Mouse (Mus musculus): Measurements from ENCODE around the gene Dgcr2.

The Dgcr2 gene

DNA sequence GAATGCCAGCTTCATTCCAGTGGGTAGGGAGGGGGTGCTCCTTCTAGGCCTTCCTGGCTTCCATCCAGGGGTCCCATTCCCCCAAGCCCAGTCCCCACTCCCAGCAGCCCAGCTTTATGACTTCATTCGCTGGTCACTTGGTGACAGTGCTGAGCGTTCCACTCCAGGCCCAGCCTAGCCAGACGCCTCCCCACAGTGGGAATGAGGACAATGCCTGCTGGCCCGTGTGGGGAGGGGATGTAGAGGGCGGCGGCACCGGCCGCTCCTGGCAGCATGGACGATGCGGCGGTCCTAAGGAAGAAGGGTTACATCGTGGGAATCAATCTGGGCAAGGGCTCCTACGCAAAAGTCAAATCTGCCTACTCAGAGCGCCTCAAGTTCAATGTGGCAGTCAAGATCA, at the start of gene Dgcr2, which contains the start of gene Tssk2:
Gene Dgcr2 (minus strand): TSS at position 101 of the 400 bp plus-strand sequence.
Gene Tssk2 (plus strand): TSS at position 176 of the 400 bp plus-strand sequence.
- no peak for DNase-seq (ENCODE audit: inconsistent ontology term)

GRCm38 (mm10) chr16:17945081-17945831, 46.9 kb upstream of the Dgcr2 start:
- DNase-seq (ENCODE audit: inconsistent ontology term), result no peak

- DNase-seq (ENCODE audit: inconsistent ontology term), result no peak
These were observed 45.1 kb upstream of the Dgcr2 start for GRCm38 (mm10) chr16:17943466-17943865.

- no peak for DNase-seq (ENCODE audit: inconsistent ontology term)
These were observed 40.9 kb upstream of the Dgcr2 start for GRCm38 (mm10) chr16:17939255-17939751.

DNA sequence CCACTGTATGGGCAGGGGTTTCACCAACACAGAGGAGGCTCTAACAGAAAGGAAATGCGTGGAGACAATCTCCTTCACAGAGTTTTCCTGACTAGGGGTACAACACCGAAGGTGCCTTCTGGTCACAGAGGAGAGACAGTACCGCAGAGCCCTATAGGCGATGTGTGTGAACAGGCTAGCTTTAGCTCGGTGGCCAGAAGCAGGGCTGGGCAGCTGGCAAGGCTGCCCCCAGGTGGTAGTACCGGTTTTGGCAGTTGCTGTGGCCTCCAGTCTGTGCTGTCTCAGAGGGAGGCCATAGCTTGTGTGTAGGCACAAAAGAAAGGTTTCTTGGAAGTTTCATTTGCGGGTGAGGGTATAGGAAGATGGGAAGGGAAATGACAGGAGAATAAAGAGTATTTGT, 40.5 kb upstream of the Dgcr2 start:
- DNase-seq (ENCODE audit: inconsistent ontology term), result peak; percentile 58

DNA sequence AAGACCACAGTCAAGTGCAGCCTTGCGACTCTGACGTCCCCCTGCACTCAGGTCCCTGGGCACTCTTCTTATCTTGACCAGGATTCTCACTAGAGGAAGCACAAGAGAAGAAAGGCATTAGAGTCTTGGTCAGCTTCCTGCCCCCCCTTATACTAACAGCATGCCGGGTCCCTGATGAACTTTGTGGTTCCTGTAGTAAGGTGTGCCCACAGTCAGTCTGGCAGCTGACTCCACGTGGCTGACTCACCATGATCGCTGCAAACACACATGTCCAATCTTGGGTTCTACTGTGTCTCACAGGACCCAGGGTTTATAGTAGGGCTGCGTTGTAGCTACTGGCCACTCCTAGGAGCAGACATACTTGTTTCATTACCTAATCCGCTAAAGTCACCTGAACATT, 39.8 kb upstream of the Dgcr2 start:
- DNase-seq (ENCODE audit: inconsistent ontology term), result no peak

- DNase-seq (ENCODE audit: inconsistent ontology term), result no peak
These were observed 38.4 kb upstream of the Dgcr2 start for GRCm38 (mm10) chr16:17936776-17937175.

GRCm38 (mm10) chr16:17934445-17934910, 36.1 kb upstream of the Dgcr2 start:
- DNase-seq (ENCODE audit: inconsistent ontology term), result no peak

- DNase-seq (ENCODE audit: inconsistent ontology term), result no peak
These were observed 35.5 kb upstream of the Dgcr2 start for GRCm38 (mm10) chr16:17933594-17934444.

- no peak for DNase-seq (ENCODE audit: inconsistent ontology term)
These were observed 33.6 kb upstream of the Dgcr2 start for GRCm38 (mm10) chr16:17931906-17932460.

DNA sequence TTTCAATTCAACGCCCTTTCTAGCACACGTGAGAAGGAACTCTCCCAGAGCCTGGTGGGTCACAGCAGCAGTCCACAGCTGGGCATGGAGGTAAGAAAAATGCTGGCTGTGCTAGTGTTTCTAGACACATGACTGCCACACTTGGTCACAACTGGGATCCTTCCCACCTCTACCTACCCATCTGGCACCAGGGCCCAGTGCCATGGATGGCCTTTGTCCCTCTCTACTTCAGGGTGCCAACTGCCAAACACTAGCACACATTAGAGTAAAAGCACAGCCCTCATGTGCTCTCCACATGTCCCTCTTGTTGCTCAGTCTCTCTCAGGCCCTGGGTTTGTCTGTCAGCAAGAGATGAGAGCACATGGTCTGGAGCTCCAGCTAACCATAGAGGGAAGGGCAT, 31.3 kb upstream of the Dgcr2 start:
- no peak for DNase-seq (ENCODE audit: inconsistent ontology term)

DNA sequence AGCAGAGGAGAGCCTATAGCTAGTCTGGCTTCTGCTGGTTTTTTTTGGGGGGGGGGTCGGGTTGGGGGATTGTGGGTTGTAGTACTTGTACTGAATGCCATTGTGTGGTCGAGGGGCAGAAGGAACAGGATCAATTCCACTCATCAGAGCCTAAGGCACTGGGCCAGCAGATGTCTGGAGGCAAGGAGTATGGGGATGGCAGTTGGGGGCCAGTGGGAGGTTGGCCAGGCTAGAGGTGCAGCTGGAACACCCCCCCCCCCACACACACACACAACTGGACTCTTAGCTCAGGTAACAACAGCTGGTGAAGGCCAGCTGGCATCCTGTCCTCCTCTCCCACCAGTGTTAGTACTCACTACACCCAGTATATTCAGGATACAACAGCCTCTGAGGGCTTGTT, 30.8 kb upstream of the Dgcr2 start:
- DNase-seq (ENCODE audit: inconsistent ontology term), result no peak

DNA sequence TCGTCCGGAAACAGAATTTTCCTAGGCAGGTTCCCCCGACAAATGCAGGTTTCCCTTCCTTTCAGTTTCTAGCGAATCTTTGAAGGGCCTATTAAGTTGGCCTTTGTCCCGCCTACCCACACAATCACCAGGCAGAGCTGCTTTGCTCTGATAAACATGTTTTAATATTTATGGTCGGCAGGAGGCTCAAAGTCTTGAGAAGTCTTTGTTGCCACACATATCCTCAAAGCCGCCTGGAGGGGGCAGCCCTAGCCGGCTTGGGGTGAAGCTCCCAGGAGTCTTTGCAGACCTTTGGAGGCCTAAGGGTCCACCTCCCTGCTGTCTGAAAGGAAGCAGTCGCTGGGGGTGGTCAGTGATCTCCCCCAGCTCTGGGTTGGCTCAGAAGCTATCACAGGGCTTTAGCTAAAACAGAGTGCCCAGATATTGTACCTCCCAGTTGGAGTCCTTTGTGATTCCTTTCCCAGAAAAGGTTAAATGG, 30.3 kb upstream of the Dgcr2 start:
- DNase-seq (ENCODE audit: inconsistent ontology term), result peak; percentile 85

DNA sequence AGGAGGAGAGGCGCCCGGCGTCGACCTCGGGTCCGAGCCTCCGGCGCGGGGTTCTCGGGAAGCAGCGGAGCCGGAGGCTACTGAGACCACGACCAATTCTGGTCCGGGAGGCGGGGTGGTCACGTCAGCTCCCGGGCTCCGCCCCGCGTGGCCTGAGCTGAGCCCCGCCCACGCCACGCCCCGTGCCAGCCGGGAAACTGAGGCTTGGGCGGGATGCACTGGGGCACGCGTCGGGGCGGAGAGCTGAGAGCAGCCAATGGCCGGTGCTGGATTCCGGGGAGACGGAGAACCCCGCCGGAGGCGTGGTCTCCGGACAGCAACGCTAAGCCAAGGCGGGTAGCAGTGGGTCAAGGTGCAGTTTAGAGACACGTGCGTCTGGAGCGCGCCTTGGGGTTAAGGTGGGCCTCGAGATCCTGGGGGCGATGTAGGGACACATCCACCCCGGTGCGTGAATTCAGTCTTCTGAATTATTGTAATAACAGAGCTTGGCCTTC, 29.8 kb upstream of the Dgcr2 start, which contains the start of gene Slc25a1:
Gene Slc25a1 (minus strand): TSS at position 133 of the 494 bp plus-strand sequence.
- peak; percentile 85 for DNase-seq (ENCODE audit: inconsistent ontology term)

DNA sequence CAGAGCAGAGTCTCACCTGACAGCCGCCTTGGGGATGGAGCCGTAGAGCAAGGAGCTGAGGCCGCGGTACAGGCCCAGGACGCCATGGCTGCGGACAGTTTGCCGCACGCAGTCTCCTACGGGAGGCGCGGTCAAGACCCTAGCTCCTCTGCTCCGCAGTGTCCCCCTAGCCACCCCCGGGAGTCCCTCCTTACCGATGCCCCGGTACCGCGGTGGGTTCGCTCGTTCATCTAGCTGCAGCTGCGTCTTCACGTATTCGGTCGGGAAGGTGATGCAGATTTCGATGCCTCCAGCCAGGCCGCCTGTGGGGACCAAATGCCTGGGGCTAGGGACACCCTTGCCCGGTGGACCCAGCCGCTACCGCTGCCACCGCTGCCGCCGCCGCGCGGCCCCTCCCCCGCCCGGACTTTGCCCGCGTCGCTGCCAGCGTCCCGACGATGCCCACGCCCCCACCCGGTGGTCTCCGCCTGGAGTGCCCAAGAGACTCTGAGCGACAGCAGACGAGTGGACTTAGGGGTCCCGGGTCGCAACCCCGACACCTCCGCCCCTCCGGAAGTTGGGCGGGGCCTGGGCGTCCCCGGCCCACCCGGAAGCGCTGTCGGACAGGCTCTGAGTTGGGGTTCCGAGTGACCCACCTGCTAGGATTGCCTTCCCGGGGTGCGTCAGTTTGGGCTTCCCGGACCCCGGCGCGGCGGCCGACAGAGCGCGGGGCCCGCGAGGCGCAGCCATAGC, 29.2 kb upstream of the Dgcr2 start:
- DNase-seq (ENCODE audit: inconsistent ontology term), result no peak

GRCm38 (mm10) chr16:17922163-17922538, 23.8 kb upstream of the Dgcr2 start:
- no peak for DNase-seq (ENCODE audit: inconsistent ontology term)

GRCm38 (mm10) chr16:17921325-17922162, 23.2 kb upstream of the Dgcr2 start:
- DNase-seq (ENCODE audit: inconsistent ontology term), result peak; percentile 95

DNA sequence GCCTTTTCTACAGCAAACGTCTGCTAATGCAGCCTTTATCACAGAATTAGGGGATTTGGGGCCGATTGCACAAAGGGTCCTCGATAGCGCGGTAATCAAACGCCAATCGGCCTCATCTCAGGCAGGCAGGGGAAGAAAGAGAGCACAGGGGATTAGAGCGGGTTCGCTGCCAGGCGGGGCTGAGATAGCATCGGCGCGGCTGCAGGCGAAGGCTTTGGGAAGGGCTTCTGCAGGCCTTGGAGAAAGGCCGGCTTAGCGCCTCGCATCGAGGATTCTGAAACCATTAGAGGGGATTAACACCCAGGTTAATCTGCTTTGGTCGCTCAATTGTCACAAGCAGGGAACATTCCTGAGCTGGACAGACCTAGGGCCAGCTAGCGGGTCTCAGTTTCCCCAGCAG, 22.2 kb upstream of the Dgcr2 start:
- DNase-seq (ENCODE audit: inconsistent ontology term), result no peak

DNA sequence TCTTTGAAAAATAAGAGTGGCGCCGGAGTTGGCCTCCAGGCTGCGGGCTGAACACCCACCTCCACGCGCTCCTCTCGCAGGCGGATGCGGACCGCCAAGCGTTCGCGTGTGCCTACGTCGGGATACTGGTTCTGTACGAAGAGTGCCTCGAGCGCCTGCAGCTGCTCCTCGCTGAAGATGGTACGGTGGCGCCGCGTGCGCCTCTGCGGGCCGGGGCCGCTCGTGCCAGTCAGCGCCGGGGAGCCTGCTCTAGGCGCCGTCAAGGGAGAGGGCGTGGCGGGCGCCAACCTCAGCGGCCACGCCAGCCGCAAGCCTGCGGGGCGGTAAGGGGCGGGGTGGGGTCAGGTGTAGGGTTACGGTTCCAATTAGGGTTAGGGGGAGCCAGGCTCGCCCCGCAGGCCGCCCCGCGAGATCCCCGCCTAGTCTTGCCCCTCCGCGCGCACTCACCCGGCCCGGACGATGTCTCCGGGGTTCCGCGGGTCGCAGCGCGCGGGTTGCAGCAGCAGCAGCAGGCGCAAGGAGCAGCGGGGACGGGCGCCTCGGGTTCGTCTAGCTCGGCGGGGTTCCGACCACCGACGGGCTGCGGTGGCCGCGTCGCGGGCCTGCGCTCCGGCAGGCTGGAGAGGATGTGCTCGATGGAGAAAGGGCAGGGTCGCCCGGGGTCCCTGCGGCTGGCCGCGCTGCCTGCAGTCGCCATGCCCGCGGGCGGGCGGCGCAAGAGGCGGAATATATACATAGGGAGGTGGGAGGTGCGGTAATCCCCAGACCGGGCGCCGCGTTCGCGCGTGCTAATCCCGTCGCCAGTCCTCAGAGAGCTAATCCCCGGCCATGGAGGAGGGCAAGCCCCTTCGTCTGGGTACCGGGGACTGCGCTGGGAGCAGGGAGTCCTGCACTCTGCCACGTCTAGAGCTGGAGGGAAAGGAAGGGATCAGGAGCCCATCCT, 16.2 kb upstream of the Dgcr2 start, which contains the start of gene Gsc2:
Gene Gsc2 (minus strand): TSS at position 753 of the 943 bp plus-strand sequence.
- no peak for DNase-seq (ENCODE audit: inconsistent ontology term)
